Mouse (Mus musculus) liver, embryonic 13.5 days (tissue): ENCODE data around the gene Ltbp4. TPM values are rescaled to one million over a fixed set of nuclear protein-coding genes. Genes with fewer than 3 reads are reported as not detected.

ENCODE experiments used
- ATAC-seq: fragments of 200-750 bp; cut with Nextera tagmentation; 2 replicates; pipeline ENCODE4 v1.8.0; 2017; ENCODE audit warnings: low read depth, mild to moderate bottlenecking, moderate number of reproducible peaks, moderate library complexity
- DNase-seq: peaks from one replicate; pipeline ENCODE4 v3.0.0; 2022
- H3K27ac ChIP-seq: fragments of 300-500 bp; sonication (generic); 2 replicates; pipeline ENCODE4 v1.5.1; 2015; ENCODE audit warnings: moderate library complexity, mild to moderate bottlenecking, inconsistent platforms
- H3K27me3 ChIP-seq: fragments of 300-500 bp; sonication (generic); 2 replicates; pipeline ENCODE4 v1.6.1; 2015; ENCODE audit warnings: mild to moderate bottlenecking, inconsistent platforms
- H3K36me3 ChIP-seq: fragments of 300-500 bp; sonication (generic); 2 replicates; pipeline ENCODE4 v1.6.1; 2015; ENCODE audit warnings: mild to moderate bottlenecking, inconsistent platforms
- H3K4me1 ChIP-seq: fragments of 300-500 bp; sonication (generic); replicated peaks from 2 replicates; pipeline ENCODE4 v1.6.1; 2015; ENCODE audit warnings: inconsistent platforms
- H3K4me2 ChIP-seq: fragments of 300-500 bp; sonication (generic); 2 replicates; pipeline ENCODE4 v1.6.1; 2015; ENCODE audit warnings: inconsistent platforms, mild to moderate bottlenecking, moderate library complexity
- H3K4me3 ChIP-seq: fragments of 300-500 bp; sonication (generic); replicated peaks from 2 replicates; pipeline ENCODE4 v1.5.1; 2015; ENCODE audit warnings: mild to moderate bottlenecking, inconsistent platforms
- H3K9ac ChIP-seq: fragments of 300-500 bp; sonication (generic); 2 replicates; pipeline ENCODE4 v1.6.1; 2015; ENCODE audit warnings: mild to moderate bottlenecking, inconsistent platforms
- H3K9me3 ChIP-seq: fragments of 300-500 bp; sonication (generic); replicated peaks from 2 replicates; pipeline ENCODE4 v1.6.1; 2016; ENCODE audit warnings: inconsistent platforms
- WGBS: fragments of 180-500 bp; shearing (Covaris S2); methylation state at CpG from one replicate; pipeline ENCODE4 v1.1.7; 2015; ENCODE audit not compliant: insufficient replicate concordance; 5-methylcytosine and 5-hydroxymethylcytosine counted together
- polyA plus RNA-seq: library from polyadenylated mRNA; unstranded; fragments of >200 nt; fragmentation: Nextera tagmentation; extraction: Ambion mirVana; gene quantifications from 2 replicates; pipeline ENCODE4 v1.2.1, GENCODE M21; 2015

Gene Ltbp4
- polyA plus RNA-seq, 1 experiment from 2014 or later, result 3.9 TPM

DNA sequence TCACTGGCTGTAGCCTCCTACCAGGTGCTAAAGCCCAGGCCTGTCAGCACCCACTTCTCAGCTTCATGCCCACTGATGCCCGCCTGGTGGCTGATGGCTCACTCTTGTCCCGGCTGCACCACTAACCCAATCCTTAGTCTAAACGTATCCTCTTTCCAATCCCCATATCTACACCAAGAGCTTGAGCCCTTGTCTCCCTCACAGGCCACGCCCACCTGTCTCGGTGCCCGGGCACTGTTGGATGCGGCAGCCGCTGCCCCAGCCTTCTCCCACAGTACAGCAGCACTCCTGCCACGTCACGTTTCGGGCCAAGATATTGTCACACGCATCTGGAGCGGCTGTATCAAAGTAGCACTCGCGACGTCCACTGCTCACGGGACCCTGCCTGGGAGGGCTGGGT lies 27.2 kb downstream of the Ltbp4 start:
- peaks cover 38% of the 10 kb centered on the region for H3K27me3 ChIP-seq
- H3K4me2 ChIP-seq, result peak overlapping the region; percentile 38
- DNase-seq (no peak), ATAC-seq (no peak)
- no peak overlapping the region for H3K4me3 ChIP-seq
- H3K4me1 ChIP-seq, result peaks cover 14% of the 10 kb centered on the region
- whole genome bisulfite sequencing, result 6% methylated on average over 17 of the region's 17 CpGs
- no peak overlapping the region for H3K27ac ChIP-seq
- 0 out of 2 replicates have a peak, but pooled peaks cover 4% of the 10 kb centered on the region for H3K36me3 ChIP-seq
- peaks cover 12% of the 10 kb centered on the region; the same call in 1 of the 2 replicates for H3K9me3 ChIP-seq
- no peak overlapping the region for H3K9ac ChIP-seq

GRCm38 (mm10) chr7:27309832-27310231 lies 27.7 kb downstream of the Ltbp4 start:
- no peak for ATAC-seq
- DNase-seq, result no peak
- H3K4me3 ChIP-seq, result no peak overlapping the region
- no peak overlapping the region for H3K27ac ChIP-seq
- WGBS, result 56% methylated on average over 3 of the region's 3 CpGs
- H3K4me1 ChIP-seq, result peaks cover 14% of the 10 kb centered on the region
- peaks cover 38% of the 10 kb centered on the region for H3K27me3 ChIP-seq
- H3K9me3 ChIP-seq, result peaks cover 12% of the 10 kb centered on the region; the same call in 1 of the 2 replicates
- H3K4me2 ChIP-seq, result no peak overlapping the region
- 0 out of 2 replicates have a peak, but pooled peaks cover 4% of the 10 kb centered on the region for H3K36me3 ChIP-seq
- H3K9ac ChIP-seq, result no peak overlapping the region

GRCm38 (mm10) chr7:27308821-27309549 lies 28.5 kb downstream of the Ltbp4 start:
- Histone ChIP-seq H3K36me3 (0 out of 2 replicates have a peak, but pooled peaks cover under 1% of the 10 kb centered on the region), H3K27me3 (peaks cover 38% of the 10 kb centered on the region), H3K9me3 (peaks cover 7% of the 10 kb centered on the region; the same call in 1 of the 2 replicates), H3K9ac (no peak overlapping the region), H3K4me3 (0 out of 2 replicates have a peak overlapping the region, but pooled peaks have one; percentile 21), H3K4me2 (peak overlapping the region; percentile 42), H3K4me1 (peaks cover 14% of the 10 kb centered on the region), H3K27ac (no peak overlapping the region)
- WGBS, result 8% methylated on average over 28 of the region's 28 CpGs
- ATAC-seq (no peak), DNase-seq (no peak)

GRCm38 (mm10) chr7:27307551-27307950 lies 29.9 kb downstream of the Ltbp4 start:
- Histone ChIP-seq H3K36me3 (no peaks in the 10 kb centered on the region), H3K4me3 (no peak overlapping the region), H3K9me3 (no peaks in the 10 kb centered on the region), H3K27me3 (peaks cover 45% of the 10 kb centered on the region), H3K9ac (no peak overlapping the region), H3K4me2 (no peak overlapping the region), H3K4me1 (peaks cover 14% of the 10 kb centered on the region), H3K27ac (no peak overlapping the region)
- WGBS, result 50% methylated on average over 9 of the region's 9 CpGs
- DNase-seq, result no peak
- ATAC-seq, result 0 out of 2 replicates have a peak, but pooled peaks have one; percentile 27

- peaks cover 43% of the 10 kb centered on the region for H3K27me3 ChIP-seq
- WGBS, result 64% methylated on average over 24 of the region's 24 CpGs
- no peak overlapping the region for H3K4me2 ChIP-seq
- H3K4me3 ChIP-seq, result no peak overlapping the region
- DNase-seq (no peak), ATAC-seq (no peak)
- peaks cover 14% of the 10 kb centered on the region for H3K4me1 ChIP-seq
- H3K9ac ChIP-seq, result no peak overlapping the region
- no peaks in the 10 kb centered on the region for H3K9me3 ChIP-seq
- H3K36me3 ChIP-seq, result no peaks in the 10 kb centered on the region
- no peak overlapping the region for H3K27ac ChIP-seq
Observed at GRCm38 (mm10) chr7:27306161-27307160, 31.0 kb downstream of the Ltbp4 start.

GRCm38 (mm10) chr7:27305091-27305730 lies 32.3 kb downstream of the Ltbp4 start:
- Histone ChIP-seq H3K9me3 (no peaks in the 10 kb centered on the region), H3K27me3 (peaks cover 33% of the 10 kb centered on the region), H3K4me3 (no peak overlapping the region), H3K4me1 (peaks cover 8% of the 10 kb centered on the region; the same call in 1 of the 2 replicates), H3K9ac (no peak overlapping the region), H3K36me3 (no peaks in the 10 kb centered on the region), H3K4me2 (no peak overlapping the region), H3K27ac (no peak overlapping the region)
- ATAC-seq (no peak), DNase-seq (no peak)
- 71% methylated on average over 17 of the region's 17 CpGs for WGBS

- no peak overlapping the region for H3K27ac ChIP-seq
- no peak for DNase-seq
- H3K4me3 ChIP-seq, result no peak overlapping the region
- ATAC-seq, result no peak
- H3K9me3 ChIP-seq, result no peaks in the 10 kb centered on the region
- WGBS, result 9% methylated on average over 11 of the region's 11 CpGs
- H3K9ac ChIP-seq, result no peak overlapping the region
- no peaks in the 10 kb centered on the region for H3K4me1 ChIP-seq
- H3K4me2 ChIP-seq, result no peak overlapping the region
- no peaks in the 10 kb centered on the region for H3K36me3 ChIP-seq
- H3K27me3 ChIP-seq, result peaks cover 17% of the 10 kb centered on the region
Observed at GRCm38 (mm10) chr7:27302172-27302571, 35.3 kb downstream of the Ltbp4 start.

DNA sequence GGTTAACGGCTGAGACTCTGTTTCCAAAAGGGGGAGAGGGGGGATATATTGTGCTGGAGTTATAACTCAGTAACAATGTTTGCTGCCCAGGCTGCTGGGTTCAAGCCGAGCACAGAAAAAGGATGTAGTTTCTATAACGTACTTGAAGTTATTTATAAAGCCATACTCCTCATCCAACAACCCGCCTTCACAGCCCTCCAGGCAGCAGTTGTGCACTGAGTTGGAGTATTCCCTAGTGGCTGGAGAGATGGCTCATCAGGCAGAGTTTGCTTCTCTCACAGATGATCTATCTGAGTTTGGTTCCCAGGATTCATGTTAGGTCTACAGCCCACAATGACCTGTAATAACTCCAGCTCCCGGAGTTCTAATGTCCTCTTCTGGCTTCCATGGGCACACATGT lies 36.7 kb downstream of the Ltbp4 start:
- DNase-seq (no peak), ATAC-seq (no peak)
- H3K4me1 ChIP-seq, result no peaks in the 10 kb centered on the region
- no peak overlapping the region for H3K27ac ChIP-seq
- H3K9me3 ChIP-seq, result no peaks in the 10 kb centered on the region
- H3K4me2 ChIP-seq, result no peak overlapping the region
- H3K9ac ChIP-seq, result no peak overlapping the region
- no peak overlapping the region for H3K4me3 ChIP-seq
- peaks cover 16% of the 10 kb centered on the region for H3K27me3 ChIP-seq
- 69% methylated on average over 5 of the region's 5 CpGs for WGBS
- H3K36me3 ChIP-seq, result no peaks in the 10 kb centered on the region

GRCm38 (mm10) chr7:27300351-27300750 lies 37.1 kb downstream of the Ltbp4 start:
- Histone ChIP-seq H3K27me3 (peaks cover 16% of the 10 kb centered on the region), H3K27ac (no peak overlapping the region), H3K36me3 (no peaks in the 10 kb centered on the region), H3K9me3 (no peaks in the 10 kb centered on the region), H3K4me2 (no peak overlapping the region), H3K4me1 (no peaks in the 10 kb centered on the region), H3K4me3 (no peak overlapping the region), H3K9ac (no peak overlapping the region)
- ATAC-seq (no peak), DNase-seq (no peak)
- 62% methylated on average over 4 of the region's 4 CpGs for WGBS

GRCm38 (mm10) chr7:27298816-27299215 lies 38.7 kb downstream of the Ltbp4 start:
- Histone ChIP-seq H3K9me3 (no peaks in the 10 kb centered on the region), H3K9ac (no peak overlapping the region), H3K4me3 (no peak overlapping the region), H3K36me3 (no peaks in the 10 kb centered on the region), H3K4me1 (no peaks in the 10 kb centered on the region), H3K27me3 (peaks cover 13% of the 10 kb centered on the region), H3K4me2 (no peak overlapping the region), H3K27ac (no peak overlapping the region)
- WGBS, result 82% methylated on average over 6 of the region's 6 CpGs
- DNase-seq (no peak), ATAC-seq (no peak)
